Mouse (Mus musculus): ENCODE measurements around the gene Dctpp1. TPM values are rescaled to one million over a fixed set of nuclear protein-coding genes. Genes with fewer than 3 reads are reported as not detected.

Dctpp1 gene
- 181 and 213 TPM in 2 replicates for polyA plus RNA-seq (2015; fragmentation: Nextera tagmentation; extraction: Ambion mirVana)

DNA sequence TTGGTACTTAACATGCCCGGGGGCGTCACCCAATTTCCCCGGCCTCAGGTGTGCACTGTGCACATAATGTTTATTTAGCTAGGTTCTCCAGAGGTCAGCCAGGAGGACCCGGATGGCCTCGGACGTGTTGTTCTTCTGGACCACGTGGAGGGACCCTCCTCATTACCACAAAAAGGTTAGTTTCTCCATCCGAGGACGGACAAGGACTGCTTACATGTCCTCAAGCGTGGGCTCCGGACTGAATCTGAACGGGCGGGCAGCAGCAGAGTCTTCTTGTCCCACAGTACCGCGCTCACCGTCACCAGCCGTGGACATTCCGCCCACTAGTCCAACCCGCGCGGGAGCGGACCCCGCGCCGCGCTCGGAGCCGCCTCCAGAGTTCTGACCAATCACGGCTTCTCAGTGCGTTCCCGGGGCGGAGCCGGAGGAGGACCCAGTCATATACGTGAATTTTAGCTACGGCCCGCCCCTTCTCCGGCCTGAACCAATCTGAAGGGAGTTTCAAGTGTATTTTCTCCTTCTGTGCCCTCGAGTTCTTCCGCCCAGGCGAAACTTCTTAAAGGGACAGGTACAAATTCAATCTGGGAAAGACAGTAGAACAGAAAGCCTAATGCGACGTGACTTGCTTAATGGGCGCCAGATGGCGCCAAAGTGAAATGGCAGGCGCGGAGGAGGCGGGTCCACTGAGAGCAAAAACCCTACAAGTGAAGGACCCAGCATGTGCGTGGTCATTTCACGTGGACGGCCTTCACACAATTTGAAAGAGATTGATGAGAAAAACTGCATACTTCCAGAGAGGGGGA, at the start of gene Dctpp1:
Gene Dctpp1, minus strand, starts transcription at position 401 of the 803 bp plus-strand sequence.
- DNase-seq (ENCODE audit: low spot score), result peak; percentile 98

DNA sequence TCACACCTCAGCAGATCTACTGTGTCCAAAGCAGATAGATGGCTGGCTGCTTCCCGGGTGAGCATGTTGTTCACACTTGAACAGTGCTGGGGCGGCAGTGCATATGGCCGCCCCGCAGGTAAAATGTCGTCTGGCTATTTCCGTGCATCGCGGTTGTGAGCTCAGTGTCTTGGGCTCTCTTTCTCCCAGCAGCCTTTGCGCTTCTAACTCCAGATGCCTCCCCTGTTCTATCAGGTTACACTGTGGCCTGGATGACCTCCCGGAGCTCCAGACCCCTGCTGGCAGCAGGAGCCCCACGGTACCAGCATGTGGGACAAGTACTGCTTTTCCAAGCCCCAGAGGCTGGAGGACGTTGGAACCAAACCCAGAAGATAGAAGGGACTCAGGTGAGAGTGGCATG, 49.4 kb upstream of the Dctpp1 start:
- no peak for DNase-seq (ENCODE audit: low spot score)

GRCm38 (mm10) chr7:127308887-127309286, 48.4 kb upstream of the Dctpp1 start:
- peak; percentile 73 for DNase-seq (ENCODE audit: low spot score)

GRCm38 (mm10) chr7:127308431-127308830, 47.9 kb upstream of the Dctpp1 start:
- DNase-seq (ENCODE audit: low spot score), result peak; percentile 54

- no peak for DNase-seq (ENCODE audit: low spot score)
Measured at GRCm38 (mm10) chr7:127297586-127298193, 37.2 kb upstream of the Dctpp1 start.

DNA sequence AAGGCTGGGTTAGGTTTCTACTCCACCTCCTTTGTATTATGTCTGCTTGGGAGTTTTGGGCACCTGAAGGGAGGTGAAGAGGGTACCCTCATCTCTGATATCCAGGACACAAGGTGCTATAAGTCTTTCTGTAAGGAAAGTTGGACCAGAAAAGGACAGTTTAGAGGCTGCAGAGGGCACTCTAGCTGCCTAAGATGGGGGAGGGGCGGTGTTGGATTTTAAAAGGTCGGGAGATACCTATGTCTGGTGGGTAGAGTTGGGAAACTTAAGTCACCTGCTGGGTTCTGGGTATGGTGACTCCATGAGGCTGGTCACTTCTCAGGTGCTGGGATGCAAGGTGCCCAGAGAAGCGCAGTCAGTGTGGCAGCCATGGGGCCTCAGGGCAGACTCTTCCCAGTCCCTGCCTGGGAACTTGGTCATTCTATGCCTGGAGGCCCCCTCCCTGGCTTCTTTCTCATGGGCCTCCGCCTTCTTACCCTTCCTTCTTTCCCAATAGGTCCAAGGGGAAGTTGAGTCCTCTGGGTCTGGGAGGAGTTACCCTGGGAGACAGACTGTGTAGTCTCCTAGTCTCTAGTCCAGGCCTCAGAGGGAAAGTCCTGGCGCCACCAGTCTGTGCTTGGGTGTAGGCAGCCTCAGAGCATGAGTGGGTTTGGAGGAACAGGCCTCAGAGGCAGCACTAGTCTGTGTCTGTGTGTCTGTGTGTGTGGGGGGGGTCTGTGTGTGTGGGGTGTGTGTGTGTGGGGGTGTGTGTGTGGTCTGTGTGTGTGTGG, 36.5 kb upstream of the Dctpp1 start:
- no peak for DNase-seq (ENCODE audit: low spot score)

DNA sequence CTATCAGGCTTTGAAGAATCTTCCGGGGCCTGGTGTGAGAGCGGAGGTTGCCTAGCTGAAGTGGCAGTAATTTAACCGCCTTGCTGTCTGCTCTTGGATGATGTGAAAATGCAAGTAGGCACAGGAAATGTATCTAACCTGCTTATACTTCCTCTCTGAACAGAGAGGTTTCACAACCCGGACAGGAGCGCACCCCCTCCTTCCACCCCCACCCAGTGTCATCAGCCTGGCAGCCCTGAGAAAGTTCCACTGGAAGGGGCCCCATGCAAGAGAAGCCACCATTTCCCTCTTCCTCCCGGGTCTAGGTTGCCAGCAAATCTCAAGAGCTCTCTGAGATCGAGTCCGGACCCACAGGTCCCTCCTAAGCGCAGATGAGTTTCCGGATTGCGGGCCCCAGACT, 35.6 kb upstream of the Dctpp1 start, which contains the start of gene Itgal:
Gene Itgal, plus strand, starts transcription at position 163 of the 400 bp plus-strand sequence.
- DNase-seq (ENCODE audit: low spot score), result peak; percentile 82

DNA sequence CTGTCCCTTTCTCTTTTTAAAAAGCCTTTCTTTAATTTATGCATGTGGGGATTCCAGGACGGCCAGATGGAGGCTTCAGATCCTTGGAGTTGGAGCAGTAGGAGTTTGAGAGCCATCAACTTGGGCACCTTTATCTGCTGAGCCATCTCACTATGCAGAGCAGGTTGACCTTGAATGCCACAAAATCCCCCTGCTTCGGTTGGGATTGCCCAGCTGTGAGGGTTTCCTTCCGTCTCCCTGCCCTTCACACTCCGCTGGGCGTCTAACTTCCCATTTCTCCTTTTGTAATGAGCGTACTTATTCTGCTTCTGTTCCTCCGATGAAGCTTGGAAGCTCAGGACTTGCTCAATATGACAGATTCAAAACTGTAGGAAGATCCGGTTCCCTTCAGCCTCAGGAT, 29.6 kb upstream of the Dctpp1 start:
- no peak for DNase-seq (ENCODE audit: low spot score)

GRCm38 (mm10) chr7:127289306-127289705, 28.8 kb upstream of the Dctpp1 start:
- no peak for DNase-seq (ENCODE audit: low spot score)

- peak; percentile 74 for DNase-seq (ENCODE audit: low spot score)
Measured at GRCm38 (mm10) chr7:127287940-127288339, 27.4 kb upstream of the Dctpp1 start.

- peak; percentile 85 for DNase-seq (ENCODE audit: low spot score)
Measured at GRCm38 (mm10) chr7:127285154-127285553, 24.6 kb upstream of the Dctpp1 start.

DNA sequence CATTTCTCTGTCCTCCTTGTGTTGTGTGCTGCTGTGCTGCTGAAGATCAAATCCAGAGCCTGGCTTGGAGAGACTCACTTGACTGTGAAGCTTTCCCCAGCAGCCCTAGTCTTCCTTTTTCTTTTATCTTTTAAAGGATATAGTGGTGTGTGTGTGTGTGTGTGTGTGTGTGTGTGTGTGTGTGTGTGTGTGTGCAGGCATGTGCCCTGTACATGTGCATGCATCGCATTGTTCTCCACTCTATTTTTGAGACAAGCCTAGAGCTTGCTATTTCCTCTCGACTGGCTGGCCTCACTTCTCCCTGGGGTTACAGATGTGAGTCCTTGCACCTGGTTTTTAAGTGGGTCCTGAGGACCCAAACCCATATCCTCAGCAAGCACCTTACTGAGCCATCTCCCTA, 21.7 kb upstream of the Dctpp1 start:
- DNase-seq (ENCODE audit: low spot score), result peak; percentile 44

GRCm38 (mm10) chr7:127281114-127281513, 20.6 kb upstream of the Dctpp1 start:
- peak; percentile 60 for DNase-seq (ENCODE audit: low spot score)

DNA sequence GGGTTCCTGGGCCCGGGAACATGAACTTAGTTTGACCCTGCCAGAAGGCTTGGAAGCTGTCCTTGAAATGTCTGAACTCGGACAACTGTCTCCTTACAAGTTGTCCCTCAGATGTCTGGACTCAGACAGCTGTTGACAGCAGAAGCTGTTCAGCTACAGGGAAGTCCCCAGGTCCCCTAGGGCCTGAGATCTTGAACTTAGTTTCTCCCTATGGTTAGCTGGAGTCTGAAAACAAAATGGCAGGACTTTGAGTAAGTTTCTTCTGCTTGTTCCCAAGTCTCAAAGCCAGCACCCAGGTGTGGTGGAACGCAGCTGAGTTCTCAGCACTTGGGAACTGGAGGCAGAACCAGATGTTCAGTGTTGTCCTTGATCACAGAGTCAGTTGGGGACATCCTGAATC, 19.6 kb upstream of the Dctpp1 start:
- peak; percentile 70 for DNase-seq (ENCODE audit: low spot score)

DNA sequence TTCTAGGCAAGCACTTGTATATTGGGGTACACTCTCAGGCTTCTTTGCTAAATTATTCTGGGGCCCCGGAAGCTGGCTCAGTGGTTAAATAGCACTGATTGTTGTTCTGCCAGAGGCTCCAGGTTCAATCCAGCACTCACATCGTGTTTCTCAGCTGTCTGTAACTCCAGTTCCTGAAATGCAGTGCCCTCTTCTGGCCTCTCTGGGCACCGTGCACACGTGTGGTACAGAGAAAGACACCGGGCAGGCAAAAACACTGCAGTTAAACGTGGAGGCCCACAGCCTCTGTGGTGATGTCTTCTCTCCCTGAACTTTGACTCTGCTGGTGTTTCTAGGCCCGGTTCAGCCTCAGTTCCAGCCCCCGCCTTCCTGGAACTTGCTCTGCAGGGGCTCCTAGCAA, 17.8 kb upstream of the Dctpp1 start:
- DNase-seq (ENCODE audit: low spot score), result peak; percentile 84

- no peak for DNase-seq (ENCODE audit: low spot score)
Measured at GRCm38 (mm10) chr7:127276519-127276961, 16.0 kb upstream of the Dctpp1 start.

- peak; percentile 95 for DNase-seq (ENCODE audit: low spot score)
Measured at GRCm38 (mm10) chr7:127273925-127274789, 13.6 kb upstream of the Dctpp1 start, which contains the start of gene Sephs2. Gene Sephs2 (minus strand): TSS chr7:127274055.

DNA sequence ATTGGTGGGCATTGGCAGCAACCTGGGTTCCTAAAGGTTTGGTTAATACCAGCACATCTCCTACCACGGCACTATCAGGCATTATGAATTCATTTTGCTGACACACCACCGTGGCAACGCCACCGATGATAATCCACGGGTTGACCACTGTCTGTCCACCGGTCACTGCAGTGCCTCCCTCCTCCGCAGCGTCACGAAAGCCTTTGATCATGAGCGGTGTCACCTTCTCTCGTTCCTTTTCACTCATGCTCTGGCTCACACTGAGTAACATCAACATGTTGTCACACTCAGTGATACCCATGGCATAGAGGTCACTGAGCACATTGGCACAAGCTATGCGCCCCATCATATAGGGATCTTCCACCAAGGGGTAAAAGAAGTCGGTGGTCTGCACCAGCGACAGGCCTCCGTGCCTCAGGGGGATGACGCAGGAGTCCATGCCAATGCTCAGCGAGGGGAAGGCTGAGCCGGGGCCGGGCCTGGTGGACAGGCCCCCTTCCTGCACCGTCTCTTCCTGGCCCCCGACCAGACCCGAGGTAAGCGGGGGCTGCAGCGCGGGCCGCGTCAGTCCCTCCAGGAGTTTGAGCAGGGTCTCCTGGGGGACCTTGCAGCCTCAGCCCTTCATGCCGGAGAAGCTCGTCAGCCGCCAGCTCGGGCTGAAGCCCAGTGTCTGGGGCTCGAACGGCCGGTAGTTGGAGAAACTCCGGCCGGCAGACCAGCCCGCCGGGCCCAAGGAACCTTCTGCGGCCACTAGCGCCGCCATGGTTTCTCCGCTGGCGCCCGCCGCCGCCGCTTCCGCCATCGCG, 12.8 kb upstream of the Dctpp1 start:
- no peak for DNase-seq (ENCODE audit: low spot score)

GRCm38 (mm10) chr7:127272566-127272965, 12.1 kb upstream of the Dctpp1 start:
- no peak for DNase-seq (ENCODE audit: low spot score)

DNA sequence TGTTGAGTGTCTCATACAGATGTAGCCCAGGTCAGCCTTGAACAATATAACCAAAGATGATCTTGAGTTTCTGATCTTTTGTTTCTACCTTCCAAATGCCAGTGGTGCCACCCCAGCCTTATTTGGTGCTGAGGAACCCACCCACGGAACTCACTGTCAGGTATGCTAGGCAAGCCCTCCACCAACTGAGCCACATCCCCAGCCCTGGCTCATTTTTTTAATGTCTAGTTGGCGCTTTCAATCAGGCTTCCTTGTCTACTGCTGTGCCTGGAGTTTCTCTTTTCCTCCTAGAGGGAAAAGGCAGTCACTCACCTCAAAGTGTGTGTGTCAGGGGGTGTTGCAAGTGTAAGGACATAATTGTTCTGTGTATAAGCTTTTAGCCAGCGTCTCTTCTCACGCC, 10.6 kb upstream of the Dctpp1 start:
- DNase-seq (ENCODE audit: low spot score), result no peak

Measured in thymus, postnatal 0 days (tissue).